Mouse (Mus musculus) left cerebral cortex, postnatal 25 days (tissue): ENCODE data around the gene Recql5. TPM values are rescaled to one million over a fixed set of nuclear protein-coding genes. Genes with fewer than 3 reads are reported as not detected.
"Not testable (repeated sequence)": the region's sequence is repeated elsewhere in the genome, so short reads cannot be mapped to it uniquely, and the experiment has no call there.

Experiments used
- DNase-seq, 2 experiments: peaks; one replicate each; pipeline ENCODE4 v3.0.0; 2022; ENCODE audit warnings: low spot score in 2 of 2, mixed read lengths in 1 of 2
- intact Hi-C: fragments of 180-260 bp; cut with DNase I; formaldehyde crosslinking; loops from one replicate; pipeline ENCODE4 v1.15.1; 2025
- total RNA-seq, 2 experiments: library from RNA; stranded (reverse); gene quantifications; 2 replicates each; pipeline ENCODE4 v1.2.3; 2021

Gene Recql5
- total RNA-seq, 2 experiments from 2014 or later = 22.3 to 26.3 TPM

DNA sequence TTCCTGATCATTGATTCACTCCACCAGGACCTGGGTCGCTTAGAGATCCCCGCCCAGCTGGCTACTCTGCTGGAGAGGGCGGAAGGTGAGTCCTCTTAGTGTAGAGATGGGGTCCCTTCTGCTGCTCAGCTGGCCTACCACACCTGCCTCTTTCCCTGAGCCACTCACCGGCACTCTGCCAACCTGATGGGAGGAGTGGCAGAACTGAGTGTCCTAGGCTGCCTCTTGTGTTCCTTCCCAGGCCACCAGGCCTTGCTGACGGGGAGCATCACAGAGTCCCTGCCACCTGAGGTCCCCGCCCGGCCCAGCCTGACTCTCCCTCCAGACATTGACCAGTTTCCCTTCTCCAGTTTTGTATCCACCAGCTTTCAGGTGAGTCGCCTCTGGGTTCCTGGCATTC is 55.2 kb downstream of the Recql5 start:
- intact Hi-C loops = no loop called here
- DNase-seq = no peak

DNA sequence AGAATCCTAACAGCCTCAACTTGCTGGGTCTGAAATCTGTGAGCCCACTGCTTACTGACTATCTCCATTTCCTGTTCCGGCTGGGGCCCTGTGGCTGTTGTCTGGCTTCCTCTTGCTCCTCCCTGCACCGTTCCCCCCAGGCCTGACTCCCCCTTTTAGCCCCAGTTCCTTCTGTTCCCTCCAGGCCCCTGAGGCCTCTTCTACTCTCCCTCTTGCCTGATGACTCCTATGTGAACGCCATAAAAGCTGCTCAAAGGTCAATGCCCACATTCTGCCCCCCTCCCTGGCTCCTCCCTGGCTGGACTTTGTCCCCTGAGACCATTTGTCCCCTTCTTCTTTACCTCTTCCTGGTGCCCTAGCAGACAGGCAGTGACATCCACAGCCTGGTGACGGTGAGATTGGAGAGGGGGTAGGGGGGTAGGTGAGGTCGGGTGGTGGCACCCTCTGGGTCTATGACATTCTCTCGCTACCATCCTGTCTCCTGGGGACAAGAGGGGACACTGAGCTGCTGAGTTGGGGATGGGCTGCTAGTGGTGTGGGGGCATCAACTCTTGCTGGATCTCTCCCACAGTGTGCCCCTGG is 56.0 kb downstream of the Recql5 start:
- intact Hi-C loops = no loop called here
- no peak for DNase-seq

DNA sequence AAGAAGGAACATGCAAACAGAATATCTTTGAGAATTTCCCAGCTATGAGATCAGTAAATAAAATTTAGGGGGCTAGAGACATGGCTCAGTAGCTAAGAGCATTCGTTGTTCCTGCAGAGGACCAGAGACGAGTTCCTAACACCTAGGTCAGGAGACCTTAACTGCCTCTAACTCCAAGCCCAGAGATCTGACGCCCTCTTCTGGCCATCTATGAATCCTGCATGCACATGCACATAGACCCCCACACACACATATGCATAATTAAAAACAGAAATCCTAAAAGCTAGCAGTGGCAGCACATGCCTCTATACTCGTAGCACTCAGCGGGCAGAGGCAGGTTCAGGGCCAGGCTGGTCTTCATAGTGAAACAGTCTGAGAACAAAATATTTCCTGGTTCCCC is 56.8 kb downstream of the Recql5 start:
- DNase-seq = no peak
- intact Hi-C loops = no loop called here

DNA sequence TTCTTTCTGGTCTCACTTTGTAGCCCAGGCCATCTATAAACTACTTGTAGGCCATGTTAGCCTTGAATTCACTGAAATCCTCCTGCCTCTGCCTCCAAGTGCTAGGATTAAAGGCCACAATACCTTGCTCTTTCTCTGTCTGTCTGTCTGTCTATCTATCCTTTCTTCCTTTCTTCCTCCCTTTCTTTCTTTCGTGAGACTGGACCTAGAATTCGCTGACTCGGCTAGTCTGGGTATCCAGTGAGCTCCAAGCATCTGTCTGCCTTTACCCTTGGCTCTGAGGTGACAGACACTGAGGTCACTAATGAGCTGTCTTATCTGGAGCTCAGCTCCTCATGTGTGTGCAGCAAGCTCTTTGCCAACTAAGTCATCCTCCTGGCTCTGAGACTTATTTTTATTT is 57.3 kb downstream of the Recql5 start:
- intact Hi-C loops = no loop called here

DNA sequence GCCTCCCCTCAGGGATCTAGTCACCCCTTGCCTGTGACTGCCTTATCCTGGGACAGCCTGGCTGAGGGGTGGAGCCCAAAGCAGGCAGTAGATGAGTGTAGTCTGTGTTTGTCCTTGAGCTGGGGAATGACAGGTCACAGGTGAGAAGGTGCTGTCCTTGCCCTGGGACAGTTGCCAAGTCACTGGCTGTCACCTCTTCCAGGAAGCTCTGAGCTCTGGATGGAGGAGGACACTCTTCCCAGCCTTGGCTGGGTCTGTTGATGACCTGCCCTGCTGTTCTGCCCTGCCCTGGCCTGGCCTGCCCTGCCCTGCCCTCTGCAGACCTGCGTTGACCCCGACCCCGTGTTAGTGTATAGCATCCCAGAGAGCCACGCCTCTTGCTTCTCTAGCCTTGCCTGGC is 60.8 kb downstream of the Recql5 start:
- intact Hi-C loops = no loop called here
- no peak for DNase-seq

More for the DNA sequence above, 57.3 kb downstream of the Recql5 start:
- no peak for DNase-seq

DNA sequence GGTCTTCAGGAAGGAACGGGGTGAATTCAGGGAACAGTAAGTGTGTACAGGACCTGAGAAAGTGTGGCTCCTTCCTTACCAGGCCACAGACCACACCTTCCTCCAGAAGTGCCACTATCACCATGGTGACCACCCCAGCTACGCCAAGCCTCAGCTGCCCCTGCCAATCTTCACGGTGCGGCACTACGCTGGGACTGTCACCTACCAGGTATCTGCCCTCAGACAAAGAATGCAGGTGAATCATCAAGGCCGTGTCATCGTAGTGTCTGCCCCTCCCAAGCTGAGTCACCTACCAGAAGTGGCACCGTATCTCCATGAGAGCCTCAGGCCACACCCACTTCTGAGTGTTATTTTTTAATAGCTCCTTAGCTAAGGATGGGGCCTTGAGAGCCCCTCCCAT is 63.9 kb downstream of the Recql5 start:
- no peak for DNase-seq
- intact Hi-C loops = no loop called here

DNA sequence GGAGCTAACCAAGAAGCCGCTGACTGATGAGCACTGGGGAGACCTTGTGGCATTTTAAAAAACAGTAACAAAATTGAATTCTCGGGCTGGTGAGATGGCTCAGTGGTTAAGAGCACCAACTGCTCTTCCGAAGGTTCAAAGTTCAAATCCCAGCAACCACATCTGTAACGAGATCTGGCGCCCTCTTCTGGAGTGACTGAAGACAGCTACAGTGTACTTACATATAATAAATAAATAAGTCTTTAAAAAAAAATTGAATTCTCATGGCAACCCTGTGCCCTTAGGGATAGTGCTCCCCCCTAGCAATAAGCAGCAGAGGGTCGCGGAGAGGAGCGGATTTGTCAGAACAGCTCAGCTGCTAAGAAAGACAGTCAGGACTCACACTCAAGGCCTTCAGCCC is 69.4 kb downstream of the Recql5 start:
- intact Hi-C loops = no loop called here
- DNase-seq = no peak

DNA sequence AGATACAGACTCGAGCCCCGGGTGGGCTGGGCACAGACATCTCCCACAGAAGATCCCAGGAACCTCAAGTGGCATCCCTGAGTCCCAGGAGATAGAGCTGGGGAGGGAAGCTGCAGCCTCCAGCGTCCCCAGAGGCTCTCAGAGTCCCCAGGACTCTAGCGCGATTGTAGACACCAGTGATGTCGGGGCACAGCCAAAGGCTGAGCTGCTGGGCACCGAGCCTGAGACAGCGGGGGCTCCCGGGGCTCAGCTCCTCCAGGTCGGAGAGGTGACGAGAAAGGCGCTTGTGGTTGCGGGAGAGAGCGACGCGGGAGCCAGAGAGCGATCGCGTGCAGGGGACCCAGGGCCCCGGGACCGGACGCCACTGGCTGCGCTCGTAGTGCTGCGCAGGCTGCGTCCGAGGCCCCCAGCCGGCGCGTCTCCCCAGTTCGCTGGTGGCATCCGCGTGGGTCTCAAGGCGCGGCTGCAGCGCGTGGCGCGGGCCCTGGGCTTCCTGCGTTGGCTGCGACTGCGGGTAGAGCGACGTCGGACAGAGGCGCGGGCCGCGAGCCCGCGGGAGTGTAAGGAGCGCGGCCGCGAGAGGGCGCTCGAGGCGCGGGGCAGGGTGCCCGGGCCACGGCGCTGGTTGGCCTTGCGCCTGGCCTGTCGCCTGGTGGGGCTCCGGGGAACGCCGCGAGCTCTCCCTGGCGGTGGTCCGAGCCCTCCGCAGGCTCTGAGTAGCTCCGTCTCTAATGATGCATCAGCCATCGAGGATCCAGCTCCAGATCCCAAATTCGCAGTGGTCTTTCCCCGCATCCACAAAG is 73.9 kb downstream of the Recql5 start:
- intact Hi-C loops = loop anchor here (1.0 to 5.0 kb wide), 2 partner anchors 45 to 137 kb away; partner anchors contain the start of gene Tsen54
- peak; percentile 60 for DNase-seq

DNA sequence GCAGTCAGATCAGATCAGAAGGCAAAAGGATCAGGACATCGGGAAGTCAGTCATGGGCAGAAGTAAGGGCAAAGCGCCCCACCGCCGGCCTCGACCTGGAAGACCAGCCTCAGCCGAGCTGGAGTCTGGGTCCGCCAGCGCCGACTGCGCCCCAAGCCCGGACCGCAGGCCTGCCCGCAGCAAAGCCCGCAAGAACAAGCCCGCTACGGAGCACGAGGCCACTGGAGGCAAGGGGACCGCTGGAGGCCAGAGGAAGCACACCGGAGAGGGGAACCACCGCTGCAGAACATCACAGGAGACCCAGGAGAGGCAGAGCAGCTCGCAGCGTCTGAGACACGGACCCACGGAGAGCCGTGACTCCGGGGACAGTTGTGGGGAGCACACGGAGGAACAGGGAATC is 74.9 kb downstream of the Recql5 start, which contains the start of gene Myo15b:
Myo15b (plus strand) TSS at position 53 of the 400 bp plus-strand sequence.
- no peak for DNase-seq
- intact Hi-C loops = loop anchor here (5.0 kb wide), 1 partner anchor 136 kb away; no protein-coding TSS in a partner anchor

DNA sequence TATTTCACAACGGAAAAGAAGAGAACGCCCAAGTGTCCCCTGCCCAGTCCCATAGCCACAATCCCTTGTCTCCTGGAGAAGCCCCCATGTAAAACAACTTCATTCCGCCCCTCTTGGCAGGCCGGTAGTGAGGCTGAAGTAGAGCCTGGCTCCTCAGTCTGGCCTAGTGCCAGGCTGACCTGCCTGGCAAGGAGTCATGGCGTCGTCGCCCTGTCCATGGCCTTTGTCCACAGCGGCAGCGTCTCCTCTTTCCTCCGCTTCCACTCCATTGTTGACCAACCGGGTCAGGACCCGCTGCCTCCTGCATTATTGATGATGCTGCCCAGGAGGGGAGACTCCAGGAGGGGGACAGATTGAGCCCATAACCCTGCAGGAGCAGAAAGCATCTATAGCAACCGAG is 75.3 kb downstream of the Recql5 start:
- intact Hi-C loops = loop anchor here (5.0 kb wide), 1 partner anchor 136 kb away; no protein-coding TSS in a partner anchor
- no peak for DNase-seq

DNA sequence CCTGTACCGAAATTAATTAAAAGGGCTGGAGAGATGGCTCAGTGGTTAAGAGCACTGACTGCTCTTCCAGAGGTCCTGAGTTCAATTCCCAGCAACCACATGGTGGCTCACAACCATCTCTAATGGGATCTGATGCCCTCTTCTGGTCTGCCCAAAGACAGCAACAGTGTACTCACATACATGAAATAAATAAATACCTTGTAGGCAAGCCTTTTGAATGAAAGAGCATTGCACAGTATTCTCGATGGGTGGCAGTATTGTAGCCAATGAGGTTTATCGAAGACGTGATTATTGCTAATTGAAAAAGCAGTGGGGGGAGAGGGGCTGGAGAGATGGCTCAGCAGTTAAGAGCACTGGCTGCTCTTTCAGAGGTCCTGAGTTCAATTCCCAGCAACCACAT is 76.1 kb downstream of the Recql5 start:
- not testable (repeated sequence) for DNase-seq
- intact Hi-C loops = loop anchor here (5.0 kb wide), 1 partner anchor 135 kb away; no protein-coding TSS in a partner anchor

DNA sequence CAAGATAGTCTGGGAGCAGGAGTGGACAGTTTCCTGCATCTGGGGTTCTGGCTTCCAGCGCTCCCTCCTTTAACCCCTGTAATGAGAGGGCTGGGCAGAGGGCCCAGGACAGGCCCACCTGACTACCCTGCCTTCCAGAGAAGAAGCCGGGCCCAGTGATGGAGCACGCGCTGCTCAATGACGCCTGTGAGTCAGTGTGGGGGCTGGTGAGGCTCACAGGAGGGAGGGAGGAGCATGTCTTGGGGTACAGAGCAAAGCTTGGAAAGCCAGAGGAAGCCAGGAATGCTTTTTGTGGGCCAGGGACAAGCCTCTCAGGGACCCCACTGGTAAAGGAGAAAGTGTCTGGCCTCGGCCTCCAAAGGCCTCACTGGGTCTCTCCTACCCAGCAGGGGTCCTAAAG is 78.6 kb downstream of the Recql5 start:
- intact Hi-C loops = loop anchor here (5.0 kb wide), 1 partner anchor 132 kb away; no protein-coding TSS in a partner anchor
- DNase-seq = peak; percentile 16 to 54

DNA sequence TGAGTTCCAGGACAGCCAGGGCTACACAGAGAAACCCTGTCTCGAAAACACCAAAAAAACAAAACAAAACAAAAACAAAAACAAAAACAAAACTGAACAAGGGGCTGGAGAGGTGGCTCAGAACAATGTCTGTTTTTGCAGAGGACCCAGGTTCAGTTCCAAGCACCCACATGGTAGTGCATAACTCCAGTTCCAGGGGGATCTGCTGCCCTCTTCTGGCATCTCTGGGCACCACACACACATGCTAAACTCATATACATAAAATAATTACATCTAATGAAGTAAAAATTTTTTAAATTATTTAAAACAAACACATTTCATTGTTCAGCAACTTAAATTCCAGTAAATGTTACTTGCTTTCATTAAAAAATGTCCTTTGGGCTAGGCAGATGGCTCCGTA is 87.5 kb downstream of the Recql5 start:
- DNase-seq = no peak
- intact Hi-C loops = loop anchor here (10.0 kb wide), 1 partner anchor 139 kb away; no protein-coding TSS in a partner anchor

DNA sequence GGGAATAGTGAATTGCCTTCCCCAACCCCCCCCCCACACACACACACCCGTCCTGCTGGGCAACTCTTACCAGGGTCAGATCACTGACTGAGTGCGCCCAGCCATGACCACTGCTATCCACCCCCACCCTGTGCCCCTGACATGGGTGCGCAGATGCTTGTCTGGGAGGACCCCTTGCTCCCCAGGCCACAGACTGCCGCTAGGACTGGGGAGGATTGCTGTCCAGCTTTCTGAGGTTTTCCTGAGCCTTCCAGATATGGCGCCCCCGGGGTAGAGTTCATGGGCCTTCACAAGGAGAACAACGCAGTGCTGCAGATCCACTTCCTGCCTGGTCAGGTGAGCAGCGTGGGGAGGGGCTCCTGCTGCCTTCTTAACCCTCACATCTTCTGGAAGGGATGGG is 89.0 kb downstream of the Recql5 start:
- no peak for DNase-seq
- intact Hi-C loops = loop anchor here (10.0 kb wide), 1 partner anchor 141 kb away; no protein-coding TSS in a partner anchor

DNA sequence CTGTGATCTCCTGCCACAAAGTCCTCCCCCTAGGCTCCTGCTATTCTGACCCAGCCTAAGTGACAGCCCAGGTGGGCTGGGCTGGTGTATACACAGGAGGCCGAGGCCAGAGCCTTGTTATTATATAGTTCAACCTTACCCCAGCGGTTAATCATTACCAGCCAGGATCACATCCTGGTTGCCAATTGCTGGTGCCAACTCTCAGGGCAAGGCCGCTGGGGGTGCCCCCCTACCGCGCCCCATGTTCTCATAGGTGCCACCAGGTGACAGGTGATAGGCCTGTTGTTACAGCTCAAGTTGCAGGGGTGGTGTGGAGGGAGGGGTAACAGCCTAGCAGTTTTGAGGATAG is 89.4 kb downstream of the Recql5 start:
- intact Hi-C loops = loop anchor here (10.0 kb wide), 1 partner anchor 141 kb away; no protein-coding TSS in a partner anchor
- no peak for DNase-seq

DNA sequence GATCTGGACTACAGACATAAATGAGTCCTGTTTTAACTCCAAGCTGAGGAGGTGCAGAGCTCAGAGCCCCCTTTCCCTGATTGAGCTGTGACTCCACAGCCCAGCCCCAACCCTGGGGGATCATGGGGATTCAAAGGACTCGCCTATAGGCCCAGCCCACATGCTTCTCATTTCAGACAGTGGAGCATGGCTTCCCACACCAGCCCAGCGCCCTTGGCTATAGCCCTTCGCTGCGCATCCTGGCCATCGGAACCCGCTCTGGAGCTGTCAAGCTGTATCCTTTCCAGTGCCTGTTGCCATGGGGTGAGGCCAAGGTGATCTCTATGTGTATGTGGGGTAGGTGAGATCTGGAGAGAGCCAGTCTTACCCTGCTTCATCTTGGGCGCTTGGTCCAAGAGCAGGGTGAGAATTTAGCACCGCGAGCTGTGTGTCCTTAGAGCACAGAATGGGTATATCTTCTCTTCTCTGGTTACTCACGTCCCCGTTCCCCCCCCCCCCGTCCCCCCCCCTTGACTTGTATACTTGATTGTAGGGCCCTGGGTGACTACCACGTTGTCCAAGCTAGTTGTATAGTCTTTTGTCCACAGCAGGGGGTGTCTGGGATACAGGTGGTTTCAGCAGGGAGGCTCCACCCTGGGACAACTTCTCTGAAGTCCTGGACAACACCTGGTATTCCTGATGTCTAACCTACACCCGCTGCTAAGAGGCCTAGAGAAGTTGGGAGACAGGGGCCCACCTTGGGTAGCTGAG is 90.0 kb downstream of the Recql5 start:
- intact Hi-C loops = loop anchor here (10.0 kb wide), 1 partner anchor 141 kb away; no protein-coding TSS in a partner anchor
- no peak for DNase-seq
